Mouse (Mus musculus) lung, postnatal 0 days (tissue): ENCODE results near the gene Syt5. TPM values are rescaled to one million over a fixed set of nuclear protein-coding genes. Genes with fewer than 3 reads are reported as not detected.
A peak's percentile ranks its signal among the peaks of the same experiment; 100 is the strongest.
"Not testable (repeated sequence)": the region's sequence is repeated elsewhere in the genome, so short reads cannot be mapped to it uniquely, and the experiment has no call there.

Source experiments
- ATAC-seq: fragments of 200-750 bp; cut with Nextera tagmentation; 2 replicates; pipeline ENCODE4 v1.8.0; 2017; ENCODE audit warnings: moderate library complexity
- DNase-seq: peaks from one replicate; pipeline ENCODE4 v3.0.0-alpha.2; 2016; ENCODE audit warnings: low spot score
- H3K27ac ChIP-seq: fragments of 300-500 bp; sonication (generic); 2 replicates; pipeline ENCODE4 v1.5.1; 2014; ENCODE audit warnings: antibody characterized with exemption, mild to moderate bottlenecking, low read length, mixed read lengths
- H3K27me3 ChIP-seq: fragments of 300-500 bp; sonication (generic); replicated peaks from 2 replicates; pipeline ENCODE4 v1.6.1; 2014; ENCODE audit warnings: low read length, mixed read lengths; ENCODE audit not compliant: insufficient read depth
- H3K36me3 ChIP-seq: fragments of 300-500 bp; sonication (generic); 2 replicates; pipeline ENCODE4 v1.6.1; 2014; ENCODE audit warnings: low read length, mixed read lengths; ENCODE audit not compliant: insufficient read depth
- H3K4me1 ChIP-seq: fragments of 300-500 bp; sonication (generic); 2 replicates; pipeline ENCODE4 v1.6.1; 2014; ENCODE audit warnings: antibody characterized with exemption, low read depth, low read length, mixed read lengths; ENCODE audit not compliant: insufficient read depth
- H3K4me2 ChIP-seq: fragments of 300-500 bp; sonication (generic); replicated peaks from 2 replicates; pipeline ENCODE4 v1.6.1; 2014; ENCODE audit warnings: low read depth, mild to moderate bottlenecking, low read length, moderate library complexity, mixed read lengths
- H3K4me3 ChIP-seq: fragments of 300-500 bp; sonication (generic); 2 replicates; pipeline ENCODE4 v1.5.1; 2014; ENCODE audit warnings: low read depth, low read length
- H3K9ac ChIP-seq: fragments of 300-500 bp; sonication (generic); replicated peaks from 2 replicates; pipeline ENCODE4 v1.6.1; 2014; ENCODE audit warnings: low read depth, mild to moderate bottlenecking
- H3K9me3 ChIP-seq: fragments of 300-500 bp; sonication (generic); 2 replicates; pipeline ENCODE4 v1.6.1; 2016; ENCODE audit warnings: low read length, mixed read lengths
- CTCF ChIP-seq: IDR thresholded peaks from 2 replicates; pipeline ENCODE4 v1.5.1; 2016; ENCODE audit warnings: antibody characterized with exemption, mild to moderate bottlenecking
- EP300 ChIP-seq: IDR thresholded peaks from 2 replicates; pipeline ENCODE4 v1.6.1; 2016; ENCODE audit warnings: antibody characterized with exemption, mild to moderate bottlenecking, control low read depth
- WGBS: fragments of 180-500 bp; shearing (Covaris S2); extraction: QIAGEN DNeasy Blood & Tissue Kit; methylation state at CpG from one replicate; pipeline ENCODE4 v1.1.7; 2014; 5-methylcytosine and 5-hydroxymethylcytosine counted together
- polyA plus RNA-seq: library from polyadenylated mRNA; unstranded; fragments of >200 nt; fragmentation: Nextera tagmentation; extraction: Ambion mirVana; gene quantifications from 2 replicates; pipeline ENCODE4 v1.2.1, GENCODE M21; 2015

Gene Syt5
- polyA plus RNA-seq, 1 experiment from 2014 or later, result 7.1 TPM

- H3K27me3 ChIP-seq, result no peaks in the 10 kb centered on the region
- no peak for TF ChIP-seq CTCF
- no peak for TF ChIP-seq EP300
- H3K4me1 ChIP-seq, result peaks cover 1% of the 10 kb centered on the region; the same call in 1 of the 2 replicates
- no peak overlapping the region for H3K4me2 ChIP-seq
- WGBS, result 35% methylated on average over 4 of the region's 4 CpGs
- no peaks in the 10 kb centered on the region for H3K9me3 ChIP-seq
- H3K36me3 ChIP-seq, result no peaks in the 10 kb centered on the region
- DNase-seq, result no peak
- H3K27ac ChIP-seq, result no peak overlapping the region
- no peak overlapping the region for H3K9ac ChIP-seq
- H3K4me3 ChIP-seq, result no peak overlapping the region
- no peak for ATAC-seq
Observed at GRCm38 (mm10) chr7:4537181-4537580, 10.2 kb downstream of the Syt5 start.

GRCm38 (mm10) chr7:4536369-4536768 lies 11.0 kb downstream of the Syt5 start:
- 89% methylated on average over 4 of the region's 4 CpGs for WGBS

GRCm38 (mm10) chr7:4532005-4532729 lies 15.2 kb downstream of the Syt5 start, which contains the start of gene Dnaaf3:
Gene Dnaaf3 (minus strand): TSS chr7:4532453.
- H3K27ac ChIP-seq, result no peak within 1 kb of the TSS
- peaks cover 3% of the 10 kb centered on the region; the same call in 1 of the 2 replicates for H3K4me1 ChIP-seq
- no peak within 1 kb of the TSS; the same call in 1 of the 2 replicates for H3K9ac ChIP-seq
- TF ChIP-seq EP300 (peak; percentile 40; the same call in 1 of the 2 replicates), CTCF (no peak)
- 5% methylated on average over 28 of the region's 28 CpGs for WGBS
- peak within 1 kb of the TSS; percentile 50 for H3K4me2 ChIP-seq
- H3K36me3 ChIP-seq, result no peaks in the 10 kb centered on the region
- DNase-seq (peak; percentile 92), ATAC-seq (peak; percentile 97)
- peak within 1 kb of the TSS; percentile 24; the same call in 1 of the 2 replicates for H3K4me3 ChIP-seq
- no peaks in the 10 kb centered on the region for H3K27me3 ChIP-seq
- H3K9me3 ChIP-seq, result no peaks in the 10 kb centered on the region

More at GRCm38 (mm10) chr7:4536369-4536768, 11.0 kb downstream of the Syt5 start:
- no peak for ATAC-seq
- Histone ChIP-seq H3K27ac (no peak overlapping the region), H3K4me3 (no peak overlapping the region), H3K9me3 (no peaks in the 10 kb centered on the region), H3K27me3 (no peaks in the 10 kb centered on the region), H3K4me2 (no peak overlapping the region), H3K4me1 (peaks cover 3% of the 10 kb centered on the region; the same call in 1 of the 2 replicates), H3K36me3 (no peaks in the 10 kb centered on the region), H3K9ac (no peak overlapping the region)
- no peak for DNase-seq
- TF ChIP-seq EP300 (no peak), CTCF (no peak)

- H3K4me2 ChIP-seq, ATAC-seq, H3K27ac ChIP-seq, H3K27me3 ChIP-seq, H3K9me3 ChIP-seq, H3K4me1 ChIP-seq, H3K9ac ChIP-seq, DNase-seq, H3K36me3 ChIP-seq, H3K4me3 ChIP-seq: not testable (repeated sequence)
- WGBS, result 37% methylated on average over 7 of the region's 8 CpGs
Observed at GRCm38 (mm10) chr7:4530166-4530565, 17.2 kb downstream of the Syt5 start.

GRCm38 (mm10) chr7:4527302-4527689 lies 20.0 kb downstream of the Syt5 start:
- no peak overlapping the region for H3K9ac ChIP-seq
- H3K4me3 ChIP-seq, result no peak overlapping the region
- WGBS, result 54% methylated on average over 18 of the region's 18 CpGs

GRCm38 (mm10) chr7:4526341-4527301 lies 20.7 kb downstream of the Syt5 start:
- Histone ChIP-seq H3K4me3 (peak overlapping the region; percentile 26), H3K4me2 (peak overlapping the region; percentile 61)
- WGBS, result 24% methylated on average over 40 of the region's 40 CpGs

More at GRCm38 (mm10) chr7:4527302-4527689, 20.0 kb downstream of the Syt5 start:
- Histone ChIP-seq H3K27me3 (no peaks in the 10 kb centered on the region), H3K4me2 (peak overlapping the region; percentile 61; the same call in 1 of the 2 replicates), H3K27ac (no peak overlapping the region), H3K36me3 (no peaks in the 10 kb centered on the region), H3K4me1 (peaks cover 3% of the 10 kb centered on the region; the same call in 1 of the 2 replicates), H3K9me3 (no peaks in the 10 kb centered on the region)
- DNase-seq, result no peak
- no peak for ATAC-seq
- TF ChIP-seq EP300 (no peak), CTCF (no peak)

More at GRCm38 (mm10) chr7:4526341-4527301, 20.7 kb downstream of the Syt5 start:
- Histone ChIP-seq H3K27ac (no peak overlapping the region), H3K4me1 (no peaks in the 10 kb centered on the region; the same call in 1 of the 2 replicates), H3K9me3 (no peaks in the 10 kb centered on the region), H3K27me3 (no peaks in the 10 kb centered on the region), H3K36me3 (no peaks in the 10 kb centered on the region), H3K9ac (peak overlapping the region; percentile 36; the same call in 1 of the 2 replicates)
- DNase-seq, result peak; percentile 95
- TF ChIP-seq CTCF, result peak; percentile 86
- no peak for TF ChIP-seq EP300
- ATAC-seq, result peak; percentile 95
